Mouse (Mus musculus) limb, embryonic 14.5 days (tissue): ENCODE data around the gene Wars2. TPM values are rescaled to one million over a fixed set of nuclear protein-coding genes. Genes with fewer than 3 reads are reported as not detected.

Experiments
- ATAC-seq: fragments of 200-750 bp; cut with Nextera tagmentation; 2 replicates; pipeline ENCODE4 v1.8.0; 2017; ENCODE audit warnings: low read depth, moderate number of reproducible peaks, moderate TSS enrichment; ENCODE audit not compliant: low FRiP score
- DNase-seq: peaks from one replicate; pipeline ENCODE4 v3.0.0-alpha.2; 2015; ENCODE audit warnings: low spot score
- H3K27ac ChIP-seq: fragments of 300-500 bp; sonication (generic); replicated peaks from 2 replicates; pipeline ENCODE4 v1.5.1; 2014; ENCODE audit warnings: low read depth, mild to moderate bottlenecking, low read length, moderate library complexity, mixed read lengths
- H3K27me3 ChIP-seq: fragments of 300-500 bp; sonication (generic); 2 replicates; pipeline ENCODE4 v1.6.1; 2014; ENCODE audit warnings: low read length, mixed read lengths; ENCODE audit not compliant: control insufficient read depth, insufficient read depth
- H3K36me3 ChIP-seq: fragments of 300-500 bp; sonication (generic); 2 replicates; pipeline ENCODE4 v1.6.1; 2014; ENCODE audit warnings: mild to moderate bottlenecking, low read length, moderate library complexity, mixed read lengths; ENCODE audit not compliant: control insufficient read depth, insufficient read depth
- H3K4me1 ChIP-seq: fragments of 300-500 bp; sonication (generic); 2 replicates; pipeline ENCODE4 v1.6.1; 2014; ENCODE audit warnings: antibody characterized with exemption, low read length, mixed read lengths; ENCODE audit not compliant: control insufficient read depth, insufficient read depth
- H3K4me2 ChIP-seq: fragments of 300-500 bp; sonication (generic); replicated peaks from 2 replicates; pipeline ENCODE4 v1.6.1; 2014; ENCODE audit warnings: low read depth, mild to moderate bottlenecking, low read length, moderate library complexity; ENCODE audit not compliant: severe bottlenecking
- H3K4me3 ChIP-seq: fragments of 300-500 bp; sonication (generic); replicated peaks from 2 replicates; pipeline ENCODE4 v1.5.1; 2014; ENCODE audit warnings: low read length
- H3K9ac ChIP-seq: fragments of 300-500 bp; sonication (generic); 2 replicates; pipeline ENCODE4 v1.6.1; 2014; ENCODE audit warnings: mild to moderate bottlenecking, low read depth, low read length, moderate library complexity; ENCODE audit not compliant: severe bottlenecking
- H3K9me3 ChIP-seq: fragments of 300-500 bp; sonication (generic); 2 replicates; pipeline ENCODE4 v1.6.1; 2016; ENCODE audit warnings: low read length; ENCODE audit not compliant: control insufficient read depth
- POLR2A ChIP-seq: fragments of 200-500 bp; IDR thresholded peaks from 2 replicates; pipeline ENCODE4 v1.8.0; 2012; ENCODE audit warnings: inconsistent platforms, mild to moderate bottlenecking, moderate library complexity, borderline replicate concordance; ENCODE audit not compliant: insufficient read depth, insufficient read length; ENCODE audit errors: extremely low read depth
- WGBS: fragments of 180-500 bp; shearing (Covaris S2); extraction: QIAGEN DNeasy Blood & Tissue Kit; methylation state at CpG from one replicate; pipeline ENCODE4 v1.1.7; 2014; 5-methylcytosine and 5-hydroxymethylcytosine counted together
- polyA plus RNA-seq, 2 experiments: library from polyadenylated mRNA; depleted of rRNA in 1 of 2; stranded (reverse) in 1 of 2; unstranded in 1 of 2; fragments of >200 nt; fragmentation: Nextera tagmentation in 1 of 2; extraction: Ambion mirVana in 1 of 2; gene quantifications; 2 replicates each; pipeline versions ENCODE4 v1.2.1 to v1.2.3; 2012 to 2014

The Wars2 gene
- polyA plus RNA-seq, 2 experiments = 8.7 to 10.9 TPM

DNA sequence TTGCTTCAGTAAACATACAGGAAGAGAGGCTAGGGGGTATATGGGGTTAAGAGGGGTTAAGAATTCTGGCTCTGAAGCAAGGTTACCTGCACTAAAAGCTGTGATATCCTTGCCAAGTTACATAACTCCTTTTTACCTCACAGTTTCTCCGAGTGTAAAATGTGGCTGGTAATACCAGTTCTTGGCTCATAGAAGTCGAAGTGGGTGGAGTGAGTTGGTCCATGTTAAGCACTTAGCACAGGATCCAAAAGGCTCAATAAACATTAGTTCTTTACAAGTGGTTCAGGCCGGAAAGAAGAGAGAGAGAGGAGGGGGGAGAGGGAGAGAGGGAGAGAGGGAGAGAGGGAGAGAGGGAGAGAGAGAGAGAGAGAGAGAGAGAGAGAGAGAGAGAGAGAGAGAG lies 104.5 kb downstream of the Wars2 start:
- H3K27ac ChIP-seq = no peak overlapping the region
- no peak overlapping the region for H3K4me2 ChIP-seq
- ATAC-seq = no peak

DNA sequence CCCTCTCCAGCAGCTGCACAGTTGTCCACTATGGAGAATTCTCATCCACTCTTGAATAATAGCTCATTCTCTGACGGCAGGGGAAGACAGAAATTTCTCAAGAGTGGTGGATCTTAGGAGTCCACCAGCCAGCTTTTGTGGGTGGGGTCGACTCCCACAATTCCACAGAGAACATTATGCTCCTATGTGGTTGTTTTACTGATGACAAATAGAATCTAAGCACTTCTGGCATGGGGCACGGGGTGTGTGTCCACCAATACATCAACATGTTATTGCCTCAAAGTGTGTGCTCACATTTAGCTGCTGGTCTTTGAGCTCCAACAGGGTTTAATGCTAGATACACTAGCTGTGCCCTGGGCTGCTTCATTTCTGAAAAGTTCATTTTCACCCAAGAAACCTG lies 105.8 kb downstream of the Wars2 start:
- Histone ChIP-seq H3K9me3 (no peaks in the 10 kb centered on the region), H3K4me1 (peaks cover 49% of the 10 kb centered on the region), H3K9ac (no peak overlapping the region), H3K4me3 (no peak overlapping the region), H3K27me3 (peaks cover 46% of the 10 kb centered on the region; the same call in 1 of the 2 replicates), H3K36me3 (no peaks in the 10 kb centered on the region), H3K27ac (no peak overlapping the region), H3K4me2 (no peak overlapping the region)
- TF ChIP-seq POLR2A = no peak
- no peak for ATAC-seq
- WGBS = 54% methylated on average over 3 of the region's 3 CpGs
- no peak for DNase-seq

More for the DNA sequence above, 104.5 kb downstream of the Wars2 start:
- 21% methylated on average over 3 of the region's 3 CpGs for WGBS
- DNase-seq = no peak
- Histone ChIP-seq H3K9ac (no peak overlapping the region), H3K36me3 (no peaks in the 10 kb centered on the region), H3K27me3 (peaks cover 51% of the 10 kb centered on the region), H3K4me3 (no peak overlapping the region), H3K4me1 (peaks cover 52% of the 10 kb centered on the region), H3K9me3 (no peaks in the 10 kb centered on the region)
- no peak for TF ChIP-seq POLR2A

DNA sequence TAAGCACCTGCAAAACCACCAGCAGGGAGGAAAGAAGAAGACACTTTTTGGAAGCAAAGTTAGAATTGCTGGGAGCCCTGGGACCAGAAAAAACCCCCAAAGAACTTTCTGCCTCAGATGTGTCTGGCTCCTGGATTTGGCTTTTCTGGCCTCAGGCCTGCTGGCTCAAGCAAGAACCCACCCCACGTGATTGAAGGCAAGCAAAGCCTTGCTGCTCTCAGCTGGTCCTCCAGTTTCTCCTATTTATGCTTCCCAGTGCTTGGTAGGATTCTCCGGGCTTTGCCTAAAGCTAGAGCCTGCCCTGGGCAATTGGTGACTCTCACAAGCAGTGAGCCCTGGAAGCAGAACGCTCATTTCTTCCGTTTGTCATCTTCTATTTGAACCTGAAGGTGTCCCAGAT lies 106.7 kb downstream of the Wars2 start:
- Histone ChIP-seq H3K4me2 (peak overlapping the region; percentile 56), H3K9me3 (no peaks in the 10 kb centered on the region), H3K36me3 (no peaks in the 10 kb centered on the region), H3K27me3 (peaks cover 39% of the 10 kb centered on the region; the same call in 1 of the 2 replicates), H3K27ac (peak overlapping the region; percentile 75; the same call in 1 of the 2 replicates), H3K4me3 (no peak overlapping the region), H3K4me1 (peaks cover 46% of the 10 kb centered on the region), H3K9ac (0 out of 2 replicates have a peak overlapping the region, but pooled peaks have one; percentile 21)
- 8% methylated on average over 4 of the region's 4 CpGs for WGBS
- no peak for TF ChIP-seq POLR2A
- ATAC-seq (peak; percentile 30; the same call in 1 of the 2 replicates), DNase-seq (peak; percentile 59)

DNA sequence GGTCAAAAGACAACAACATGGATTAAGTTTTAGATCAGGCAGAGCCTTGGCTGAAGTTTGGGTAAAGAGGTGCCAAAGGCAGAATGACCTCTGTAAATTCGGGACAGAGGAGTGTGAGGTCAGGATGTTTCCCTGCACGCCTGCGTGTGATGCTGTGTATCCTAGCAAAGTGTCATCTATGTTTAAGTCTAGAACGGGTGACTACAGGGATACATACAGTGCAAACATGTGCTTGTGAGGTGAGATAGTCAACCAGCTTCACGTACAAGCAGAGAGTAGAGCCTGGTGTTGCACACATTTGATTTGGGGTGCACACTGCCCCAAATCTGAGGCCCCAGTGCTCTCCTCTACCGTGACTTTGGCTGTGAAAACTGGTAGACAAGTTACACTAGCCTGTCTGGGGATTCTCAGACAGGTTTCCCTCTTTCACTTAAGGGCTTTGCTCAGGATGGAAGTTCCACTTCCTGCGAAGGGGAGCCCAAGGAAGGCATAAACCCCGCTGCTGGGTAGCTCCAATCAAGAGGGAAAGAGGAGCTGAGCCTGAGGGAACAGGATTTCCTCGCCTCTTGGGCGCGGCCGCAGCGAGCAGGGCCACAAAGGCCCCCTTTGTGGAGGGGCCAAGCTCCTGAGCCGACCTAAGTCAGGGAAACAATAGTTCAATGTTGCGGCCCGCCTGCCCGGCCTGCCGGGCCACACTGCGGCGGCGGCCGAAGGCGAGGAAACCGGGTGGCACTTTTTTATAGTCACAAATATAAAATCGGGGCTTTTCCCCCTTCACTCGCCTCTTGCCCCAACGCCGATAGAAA lies 107.3 kb downstream of the Wars2 start:
- H3K27ac ChIP-seq = peak overlapping the region; percentile 75
- H3K27me3 ChIP-seq = peaks cover 38% of the 10 kb centered on the region; the same call in 1 of the 2 replicates
- 4% methylated on average over 28 of the region's 28 CpGs for WGBS
- H3K4me1 ChIP-seq = peaks cover 41% of the 10 kb centered on the region
- peak overlapping the region; percentile 56 for H3K4me2 ChIP-seq
- H3K9ac ChIP-seq = peak overlapping the region; percentile 49
- DNase-seq = no peak
- no peaks in the 10 kb centered on the region for H3K36me3 ChIP-seq
- ATAC-seq = no peak
- peak overlapping the region; percentile 21 for H3K4me3 ChIP-seq
- H3K9me3 ChIP-seq = no peaks in the 10 kb centered on the region
- no peak for TF ChIP-seq POLR2A

DNA sequence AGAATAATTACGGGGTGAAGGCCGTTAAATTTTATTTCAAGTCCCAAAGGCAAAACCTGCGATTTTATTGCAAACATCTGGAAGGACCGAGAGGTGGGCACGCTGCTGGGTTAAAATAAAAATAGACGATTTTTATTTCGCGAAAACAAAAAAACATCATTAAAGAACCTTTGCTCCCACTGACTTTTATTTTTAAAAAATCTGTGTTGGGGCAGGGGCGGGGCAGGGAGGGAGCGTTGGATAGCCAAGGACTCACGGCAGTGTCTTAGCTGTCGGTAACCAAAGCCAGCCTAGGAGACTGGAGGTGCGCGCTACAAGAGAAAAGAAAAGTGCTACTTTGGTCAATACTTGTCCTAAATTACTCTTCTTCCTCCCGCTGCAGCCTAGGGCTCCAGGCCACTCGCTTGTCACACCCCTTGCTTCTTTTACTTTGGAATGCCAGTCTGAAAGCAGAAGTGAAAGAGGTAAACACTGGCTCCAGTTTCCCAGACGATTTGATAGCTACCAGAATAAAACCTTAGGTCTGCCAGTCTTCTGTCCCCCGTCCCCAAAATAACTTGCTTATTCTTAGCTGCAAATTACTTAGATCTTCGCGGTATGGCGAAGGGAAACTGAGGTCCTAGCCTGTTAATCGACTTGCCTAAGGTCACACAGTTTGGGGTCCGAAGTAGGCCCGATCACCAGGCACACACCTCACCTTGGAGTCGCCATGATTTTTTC lies 108.1 kb downstream of the Wars2 start:
- Histone ChIP-seq H3K36me3 (no peaks in the 10 kb centered on the region), H3K4me3 (peak overlapping the region; percentile 21), H3K27ac (peak overlapping the region; percentile 75), H3K9ac (peak overlapping the region; percentile 49), H3K27me3 (peaks cover 34% of the 10 kb centered on the region; the same call in 1 of the 2 replicates), H3K9me3 (no peaks in the 10 kb centered on the region), H3K4me1 (peaks cover 41% of the 10 kb centered on the region), H3K4me2 (peak overlapping the region; percentile 56)
- no peak for ATAC-seq
- WGBS = 3% methylated on average over 25 of the region's 25 CpGs
- DNase-seq = no peak
- TF ChIP-seq POLR2A = no peak
